Mouse (Mus musculus) neutrophil, adult 5-6 weeks (primary cell): Measurements from ENCODE around the gene Prmt8. TPM values are rescaled to one million over a fixed set of nuclear protein-coding genes. Genes with fewer than 3 reads are reported as not detected.

Experiments used
- ATAC-seq: fragments of 151-379, 151-347 bp; 2 replicates; pipeline ENCODE4 v1.8.0; 2017; ENCODE audit warnings: mild to moderate bottlenecking, moderate TSS enrichment; ENCODE audit not compliant: insufficient number of reproducible peaks, poor library complexity, low FRiP score, severe bottlenecking; ENCODE audit errors: extremely low read depth
- total RNA-seq: library from RNA; stranded (forward); fragments of 200-1000 nt; gene quantifications from 2 replicates; pipeline ENCODE4 v1.2.3, GENCODE M21; 2017

Prmt8 gene
- total RNA-seq, 1 experiment from 2014 or later: not detected

DNA sequence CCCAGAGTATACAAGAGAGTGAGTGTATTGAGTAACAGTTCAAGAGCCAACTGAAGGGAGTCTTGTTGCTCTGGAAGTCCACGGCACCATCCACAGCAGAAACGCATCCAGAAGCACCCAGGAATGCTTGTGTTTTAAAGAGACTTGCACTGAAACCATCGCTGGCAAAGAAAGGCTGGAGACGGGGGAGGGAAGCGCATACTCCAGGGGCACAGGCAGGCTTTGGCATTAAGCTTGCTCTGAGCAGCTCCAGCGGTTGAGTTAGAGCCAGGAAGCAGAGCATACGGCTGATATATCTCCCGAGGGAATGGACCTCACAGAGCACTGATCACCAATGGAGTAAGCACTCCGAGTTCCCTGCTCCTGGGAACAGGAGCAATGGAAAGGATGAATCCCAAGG lies 91.0 kb downstream of the Prmt8 start:
- ATAC-seq: no peak

DNA sequence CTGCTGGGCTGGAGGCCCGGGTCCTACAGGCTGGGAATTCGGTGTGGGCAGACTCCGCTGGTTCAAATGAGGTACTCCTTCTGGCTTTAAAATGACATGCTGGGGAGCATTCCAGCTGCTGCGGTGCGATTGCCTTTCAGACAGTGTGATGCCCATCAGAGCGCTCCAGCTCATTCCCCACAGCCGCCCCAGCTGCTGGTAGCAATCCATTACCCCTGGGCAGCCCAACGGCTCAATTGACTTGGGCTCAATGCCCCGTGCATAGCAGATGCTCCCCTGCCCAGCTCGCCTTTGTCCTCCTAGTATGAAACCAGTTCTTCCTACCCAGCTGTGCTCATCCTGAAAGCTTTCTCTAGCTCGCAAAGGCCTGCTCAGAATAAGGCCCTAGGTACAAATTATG lies 92.4 kb downstream of the Prmt8 start:
- no peak for ATAC-seq

DNA sequence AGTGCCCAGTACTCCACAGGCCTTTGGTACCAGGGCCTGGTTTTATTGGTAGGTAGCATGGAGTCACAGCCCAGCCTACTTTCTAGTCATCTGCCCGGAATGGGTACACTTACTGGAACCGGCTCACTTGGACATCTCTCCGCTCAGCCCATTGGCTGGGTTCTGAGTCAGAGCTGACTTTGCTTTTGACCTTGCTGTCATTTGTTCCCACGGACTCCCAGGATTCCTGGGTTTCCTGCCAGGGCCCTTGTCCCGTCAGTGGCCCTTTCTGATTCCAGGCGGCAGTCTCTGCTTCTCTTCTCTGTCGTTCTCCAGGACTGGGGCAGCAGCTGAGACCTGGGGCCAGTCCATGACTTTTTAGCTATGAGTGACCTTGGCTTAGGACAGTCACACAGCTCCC lies 97.2 kb downstream of the Prmt8 start:
- ATAC-seq: no peak

DNA sequence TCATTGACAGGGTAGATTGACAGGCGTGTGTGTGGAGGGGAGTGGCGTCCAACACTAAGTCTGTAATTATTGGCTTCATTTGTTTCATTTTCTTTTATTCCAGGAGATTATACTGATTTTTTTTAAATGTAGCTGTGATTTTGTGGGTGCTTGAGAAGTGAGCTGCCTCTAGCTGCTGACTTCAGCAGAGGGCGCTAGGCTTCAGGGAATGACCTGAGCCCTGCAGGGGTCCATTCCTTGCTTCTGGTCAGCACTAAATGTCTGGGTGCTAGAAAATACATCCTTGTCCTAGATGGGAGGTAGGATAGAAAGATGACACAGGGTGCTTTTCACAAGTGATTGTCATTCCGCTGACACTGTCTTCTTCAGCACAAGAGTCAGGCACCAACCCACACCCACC lies 99.2 kb downstream of the Prmt8 start:
- ATAC-seq: no peak

GRCm38 (mm10) chr6:127669313-127669712 lies 100.0 kb downstream of the Prmt8 start:
- ATAC-seq: no peak

DNA sequence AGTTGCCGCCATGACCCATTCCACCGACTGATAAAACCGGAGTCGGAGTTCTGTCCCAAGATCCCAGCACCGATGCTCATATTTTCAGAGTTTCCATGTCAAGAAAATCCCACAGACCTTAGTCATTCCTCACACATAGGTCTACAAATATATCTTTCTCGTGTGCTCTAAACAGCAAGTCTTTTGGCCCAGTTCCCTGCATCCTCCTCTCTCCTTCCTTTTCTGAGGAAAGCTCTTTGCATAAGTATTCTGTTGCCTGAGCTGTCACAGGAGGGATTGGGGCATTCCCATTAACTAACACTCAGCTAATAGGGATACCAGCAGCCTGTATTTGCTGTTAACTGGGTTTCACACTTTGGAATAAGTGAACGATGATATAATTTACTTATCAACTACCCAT lies 106.0 kb downstream of the Prmt8 start:
- no peak for ATAC-seq

GRCm38 (mm10) chr6:127661717-127662292 lies 107.5 kb downstream of the Prmt8 start:
- no peak for ATAC-seq

DNA sequence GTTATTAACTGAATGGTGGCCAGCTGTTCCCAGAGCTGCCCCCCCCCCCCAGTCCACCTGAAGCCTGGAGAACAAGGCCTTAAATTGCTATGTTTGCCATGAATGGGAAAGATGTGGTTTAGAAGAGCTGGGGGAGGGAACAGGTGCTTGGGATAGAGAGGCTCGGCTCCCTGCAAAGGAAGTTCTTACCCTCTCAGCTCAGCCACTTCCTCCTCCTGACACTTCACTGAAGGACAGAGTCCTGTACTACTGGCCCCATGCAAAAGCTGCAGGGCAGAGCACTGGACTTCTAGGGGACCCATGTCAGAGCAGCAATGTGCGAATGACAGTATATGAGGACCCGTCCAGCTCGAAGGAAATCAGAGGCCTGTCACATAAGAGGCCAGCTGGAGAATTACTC lies 109.3 kb downstream of the Prmt8 start:
- ATAC-seq: no peak

- ATAC-seq: no peak
These were observed 109.8 kb downstream of the Prmt8 start for GRCm38 (mm10) chr6:127659472-127659871.

GRCm38 (mm10) chr6:127657152-127657551 lies 112.1 kb downstream of the Prmt8 start:
- no peak for ATAC-seq

DNA sequence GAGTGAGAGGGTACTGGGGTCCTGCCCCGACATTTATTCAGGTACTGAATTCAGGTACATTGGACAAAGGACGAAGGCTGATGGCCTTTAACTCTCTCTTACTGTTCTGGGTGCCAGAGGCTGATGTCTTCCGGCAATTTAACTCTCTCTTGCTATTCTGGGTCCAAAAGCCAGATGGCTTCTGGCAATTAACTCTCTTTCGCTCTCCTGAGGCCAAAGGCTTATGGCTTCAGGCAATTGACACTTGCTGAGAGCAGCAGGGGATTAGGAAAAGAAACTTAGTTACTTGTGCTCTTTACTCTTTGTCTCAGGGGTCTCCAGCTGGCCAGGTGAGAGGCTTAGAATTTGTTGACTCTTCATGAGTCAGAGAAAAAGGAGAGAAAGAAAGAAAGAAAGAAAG lies 113.3 kb downstream of the Prmt8 start:
- no peak for ATAC-seq

DNA sequence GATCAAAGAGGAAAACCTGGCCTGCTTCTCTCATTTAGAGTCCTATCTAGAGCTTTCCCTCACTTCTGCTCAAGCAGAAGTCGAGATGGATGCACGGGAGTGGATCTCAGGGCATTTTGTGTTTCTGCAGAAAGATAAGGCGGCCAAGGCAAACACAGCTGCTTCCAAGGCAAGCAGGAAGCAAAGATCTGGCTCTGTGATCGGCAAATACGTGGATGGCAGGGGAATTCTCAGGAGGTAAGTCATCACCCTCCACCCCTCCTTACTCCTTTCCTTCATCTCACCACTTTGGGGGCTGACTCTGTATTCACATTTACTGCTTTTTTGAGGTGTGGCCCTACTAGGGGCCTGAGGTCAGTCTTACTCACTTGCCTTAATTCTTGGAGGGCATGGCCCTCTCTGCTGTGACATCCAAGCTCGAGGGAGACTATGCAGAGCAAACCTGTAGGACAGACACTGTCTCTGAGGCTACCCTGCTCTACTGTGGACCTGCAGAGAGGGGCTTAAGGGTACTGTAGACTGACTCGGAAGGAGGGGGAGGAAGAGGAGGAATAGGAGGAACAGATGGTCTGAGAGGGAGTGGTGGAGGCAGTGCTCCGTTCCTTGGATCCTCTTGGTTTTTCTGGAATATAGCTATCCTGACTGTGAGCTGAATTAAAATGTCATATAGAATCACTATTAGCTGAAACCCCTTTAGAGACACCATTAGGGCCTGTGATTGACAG lies 128.0 kb downstream of the Prmt8 start:
- ATAC-seq: no peak

Other genes starting within 250 kb of the Prmt8 start
- 9.9 and 13.8 TPM in 2 replicates for gene Cracr2a, start 208.1 kb downstream of the Prmt8 start, total RNA-seq
- gene Tspan11, start 118.1 kb upstream of the Prmt8 start, total RNA-seq: not detected in 2 replicates